Mouse (Mus musculus): ENCODE results near the gene Gm10134.

DNA sequence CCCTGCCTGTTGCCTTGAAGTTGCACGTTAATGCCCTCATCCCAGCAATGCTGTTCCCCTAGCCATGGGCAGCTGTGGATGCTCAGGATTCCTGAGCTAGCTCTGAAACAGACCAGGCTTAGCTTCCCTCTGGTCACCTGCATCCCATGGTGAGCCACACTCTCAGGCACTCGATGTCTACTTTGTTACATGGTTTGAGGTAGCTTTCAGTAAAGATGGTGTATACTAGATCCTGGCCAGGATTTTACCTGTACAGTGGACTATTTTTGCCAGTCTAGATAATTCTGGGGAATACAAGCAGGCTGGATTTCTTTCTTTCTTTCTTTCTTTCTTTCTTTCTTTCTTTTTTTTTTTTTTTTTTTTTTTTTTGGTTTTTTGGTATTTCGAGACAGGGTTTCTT, at the start of gene Gm10134:
- TF ChIP-seq POLR2A (IDR thresholded peaks at IDR 0.05; ENCODE audit: insufficient read depth, low read depth, low read length) = no peak
- no peak for TF ChIP-seq CTCF (IDR thresholded peaks at IDR 0.05; ENCODE audit: insufficient read depth, low read depth, low read length)

Measured in olfactory bulb, adult 2 months (tissue).